In the genomic region with DNA sequence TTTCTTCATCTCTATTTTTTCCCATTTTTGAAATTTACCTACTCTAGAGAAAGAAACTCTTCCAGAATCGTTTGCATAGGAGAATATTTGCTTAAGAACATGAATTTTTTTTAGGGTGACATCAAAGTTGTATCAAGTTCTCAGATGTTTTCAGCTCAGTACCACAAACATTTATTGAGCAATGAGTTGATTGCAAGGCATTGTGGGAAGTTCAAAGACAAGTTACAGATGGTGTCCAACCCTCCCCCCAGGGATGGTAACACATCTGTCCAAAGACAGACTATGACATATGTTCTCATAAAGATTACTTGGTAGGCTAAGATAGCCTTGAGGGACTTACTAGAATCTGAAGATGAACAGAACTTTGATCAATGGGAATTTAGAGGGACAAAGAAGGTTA, we compare ENCODE assay signal across 22 mouse cellular contexts.
DNase-seq lines count a peak whose midpoint lies in the region; TF ChIP-seq lines count a peak whose summit lies in the region.
"Had no signal": no experiment of that assay in that cellular context is flagged by ENCODE, and none has a peak within 500 bp of the region (broad histone marks: within the 10 kb centered on the region; RNA-seq: fewer than 3 reads in every experiment).

No protein-coding gene starts in this region.

- no peaks in the 10 kb centered on the region for H3K9me3 ChIP-seq in heart, embryonic 10.5 days
- H3K9me3 ChIP-seq: embryonic facial prominence, embryonic 12.5 days; embryonic facial prominence, embryonic 15.5 days; heart, embryonic 15.5 days; hindbrain, embryonic 10.5 days; hindbrain, embryonic 13.5 days; intestine, embryonic 15.5 days had no signal

- no peak overlapping the region for H3K4me3 ChIP-seq in heart, embryonic 10.5 days
- H3K4me3 ChIP-seq in myocyte: no peak overlapping the region
- H3K4me3 ChIP-seq: embryonic facial prominence, embryonic 12.5 days; embryonic facial prominence, embryonic 15.5 days; heart, embryonic 15.5 days; hindbrain, embryonic 10.5 days; hindbrain, embryonic 13.5 days; intestine, embryonic 15.5 days had no signal

- H3K4me2 ChIP-seq in myocyte (ENCODE audit: low read depth): no peak overlapping the region
- H3K4me2 ChIP-seq: embryonic facial prominence, embryonic 12.5 days; embryonic facial prominence, embryonic 15.5 days; heart, embryonic 15.5 days; hindbrain, embryonic 13.5 days; intestine, embryonic 15.5 days had no signal

- no peaks in the 10 kb centered on the region for H3K36me3 ChIP-seq in heart, embryonic 10.5 days
- H3K36me3 ChIP-seq in myocyte (ENCODE audit: control insufficient read depth, insufficient read depth): no peaks in the 10 kb centered on the region
- H3K36me3 ChIP-seq: embryonic facial prominence, embryonic 12.5 days; embryonic facial prominence, embryonic 15.5 days; heart, embryonic 15.5 days; hindbrain, embryonic 10.5 days; hindbrain, embryonic 13.5 days; intestine, embryonic 15.5 days had no signal

- no peak overlapping the region for H3ac ChIP-seq in myocyte (ENCODE audit: control insufficient read depth, insufficient read length)

- H3K4me1 ChIP-seq in heart, embryonic 10.5 days: no peaks in the 10 kb centered on the region
- H3K4me1 ChIP-seq: embryonic facial prominence, embryonic 12.5 days; embryonic facial prominence, embryonic 15.5 days; heart, embryonic 15.5 days; hindbrain, embryonic 10.5 days; hindbrain, embryonic 13.5 days; intestine, embryonic 15.5 days had no signal

- intact Hi-C loops in heart, postnatal 10 days (cut with DNase I): no loop called here

- WGBS in heart, embryonic 10.5 days: 71% methylated on average over 1 of the region's 1 CpGs

- no peak overlapping the region for H3K27ac ChIP-seq in heart, embryonic 10.5 days
- H3K27ac ChIP-seq: embryonic facial prominence, embryonic 12.5 days; embryonic facial prominence, embryonic 15.5 days; heart, embryonic 15.5 days; hindbrain, embryonic 10.5 days; hindbrain, embryonic 13.5 days; intestine, embryonic 15.5 days had no signal

- no peak for TF ChIP-seq POLR2A in myocyte (IDR thresholded peaks at IDR 0.05; ENCODE audit: insufficient read length, low read depth)

- peak; percentile 62 to 68 for DNase-seq in heart, adult 18-20 months
- DNase-seq in heart, postnatal 10 days: no peak
- peak; percentile 47 to 61 for DNase-seq in heart, adult 9 months (ENCODE audit: low spot score in 2 of 2)
- no peak for DNase-seq in heart, embryonic 10.5 days (ENCODE audit: low spot score)
- DNase-seq in lung, postnatal 36 days: peak; percentile 37
- DNase-seq in lung, postnatal 14 days: no peak
- DNase-seq in cerebellum, adult 8-10 months: no peak
- DNase-seq: adrenal gland, adult 8-10 months; adrenal gland, postnatal 25 days; cerebellum, adult 11-12 months; cerebellum, adult 9-10 months; cerebellum, postnatal 14 days; forebrain, postnatal 0 days; gastrocnemius, postnatal 36 days; kidney, adult 11 months had no signal

- no peaks in the 10 kb centered on the region for H3K79me2 ChIP-seq in myocyte (ENCODE audit: control insufficient read depth, insufficient read depth)

- no peaks in the 10 kb centered on the region for H3K27me3 ChIP-seq in heart, embryonic 10.5 days (ENCODE audit: insufficient read depth, poor library complexity, severe bottlenecking)
- no peaks in the 10 kb centered on the region for H3K27me3 ChIP-seq in myocyte (ENCODE audit: control insufficient read depth, insufficient read depth, insufficient read length)
- H3K27me3 ChIP-seq: embryonic facial prominence, embryonic 12.5 days; embryonic facial prominence, embryonic 15.5 days; heart, embryonic 15.5 days; hindbrain, embryonic 13.5 days; intestine, embryonic 15.5 days had no signal

TF ChIP-seq in myocyte, 11 proteins besides CTCF, POLR2A, EP300 and RAD21:
- TF ChIP-seq CEBPB (IDR thresholded peaks at IDR 0.05; ENCODE audit: insufficient read depth, poor library complexity, severe bottlenecking): peak; percentile 83; the same call in 1 of the 2 replicates
- TF ChIP-seq TCF3 (IDR thresholded peaks at IDR 0.05; ENCODE audit: insufficient read length, low read depth): no peak

Comparison
In these comparisons a context has a peak if more than half of its experiments do, and no peak if none do; other contexts are left out.
1. DNase-seq: peak in heart, adult 18-20 months (2 of 2), heart, adult 9 months (2 of 2) and lung, postnatal 36 days (single experiment); none in heart, postnatal 10 days (0 of 2), heart, embryonic 10.5 days (single experiment), lung, postnatal 14 days (single experiment) and cerebellum, adult 8-10 months (single experiment).